Mouse (Mus musculus) gastrocnemius, postnatal 25 days (tissue): Measurements from ENCODE around the gene Tbx3. TPM values are rescaled to one million over a fixed set of nuclear protein-coding genes. Genes with fewer than 3 reads are reported as not detected.

Experiments used
- DNase-seq: peaks from one replicate; pipeline ENCODE4 v3.0.0; 2022
- total RNA-seq, 2 experiments: library from RNA; stranded (reverse); gene quantifications; 1 replicate in 1 of 2; 2 replicates in 1 of 2; pipeline ENCODE4 v1.2.3; 2021

Tbx3 gene
- total RNA-seq, 2 experiments from 2014 or later = 2.6 to 4.3 TPM

GRCm38 (mm10) chr5:119661474-119661873 is 9.0 kb upstream of the Tbx3 start:
- DNase-seq = no peak

GRCm38 (mm10) chr5:119662326-119662725 is 8.1 kb upstream of the Tbx3 start:
- no peak for DNase-seq

- no peak for DNase-seq
Measured at GRCm38 (mm10) chr5:119662731-119663130, 7.7 kb upstream of the Tbx3 start.

GRCm38 (mm10) chr5:119663241-119663640 is 7.2 kb upstream of the Tbx3 start:
- no peak for DNase-seq

GRCm38 (mm10) chr5:119663747-119664146 is 6.7 kb upstream of the Tbx3 start:
- DNase-seq = no peak

- DNase-seq = no peak
Measured at GRCm38 (mm10) chr5:119665739-119666138, 4.7 kb upstream of the Tbx3 start.

GRCm38 (mm10) chr5:119667356-119667940 is 3.0 kb upstream of the Tbx3 start:
- no peak for DNase-seq

- DNase-seq = no peak
Measured at GRCm38 (mm10) chr5:119668191-119668912, 2.1 kb upstream of the Tbx3 start.

GRCm38 (mm10) chr5:119668913-119669411 is 1.5 kb upstream of the Tbx3 start:
- no peak for DNase-seq

GRCm38 (mm10) chr5:119669741-119670565 is 516 bp upstream of the Tbx3 start:
- DNase-seq = peak; percentile 33

- DNase-seq = peak; percentile 56
Measured at GRCm38 (mm10) chr5:119671124-119671801, 794 bp downstream of the Tbx3 start.

GRCm38 (mm10) chr5:119671965-119672347 is 1.5 kb downstream of the Tbx3 start:
- no peak for DNase-seq

GRCm38 (mm10) chr5:119672348-119672983 is 2.0 kb downstream of the Tbx3 start:
- no peak for DNase-seq

GRCm38 (mm10) chr5:119672984-119673600 is 2.6 kb downstream of the Tbx3 start:
- no peak for DNase-seq

GRCm38 (mm10) chr5:119673716-119674605 is 3.5 kb downstream of the Tbx3 start:
- DNase-seq = no peak

- DNase-seq = no peak
Measured at GRCm38 (mm10) chr5:119674606-119675330, 4.3 kb downstream of the Tbx3 start.

- no peak for DNase-seq
Measured at GRCm38 (mm10) chr5:119676245-119676644, 5.8 kb downstream of the Tbx3 start.

GRCm38 (mm10) chr5:119678516-119678915 is 8.0 kb downstream of the Tbx3 start:
- DNase-seq = no peak

GRCm38 (mm10) chr5:119679084-119679483 is 8.6 kb downstream of the Tbx3 start:
- DNase-seq = no peak
